Mouse (Mus musculus) embryonic facial prominence, embryonic 12.5 days (tissue): Measurements from ENCODE around the gene Cacng8. TPM values are rescaled to one million over a fixed set of nuclear protein-coding genes. Genes with fewer than 3 reads are reported as not detected.

Source experiments
- ATAC-seq: fragments of 200-750 bp; cut with Nextera tagmentation; 2 replicates; pipeline ENCODE4 v1.8.0; 2017; ENCODE audit not compliant: insufficient number of reproducible peaks, insufficient read depth, low FRiP score, low TSS enrichment
- H3K27ac ChIP-seq: fragments of 300-500 bp; sonication (generic); 2 replicates; pipeline ENCODE4 v1.5.1; 2016; ENCODE audit warnings: mild to moderate bottlenecking
- H3K27me3 ChIP-seq: fragments of 300-500 bp; sonication (generic); 2 replicates; pipeline ENCODE4 v1.6.1; 2016; ENCODE audit warnings: mild to moderate bottlenecking, moderate library complexity
- H3K36me3 ChIP-seq: fragments of 300-500 bp; sonication (generic); 2 replicates; pipeline ENCODE4 v1.6.1; 2016; ENCODE audit warnings: mild to moderate bottlenecking
- H3K4me1 ChIP-seq: fragments of 300-500 bp; sonication (generic); 2 replicates; pipeline ENCODE4 v1.6.1; 2016
- H3K4me2 ChIP-seq: fragments of 300-500 bp; sonication (generic); replicated peaks from 2 replicates; pipeline ENCODE4 v1.6.1; 2016; ENCODE audit warnings: mild to moderate bottlenecking, moderate library complexity
- H3K4me3 ChIP-seq: fragments of 300-500 bp; sonication (generic); 2 replicates; pipeline ENCODE4 v1.5.1; 2016; ENCODE audit warnings: mild to moderate bottlenecking
- H3K9ac ChIP-seq: fragments of 300-500 bp; sonication (generic); 2 replicates; pipeline ENCODE4 v1.6.1; 2016; ENCODE audit warnings: mild to moderate bottlenecking, moderate library complexity
- H3K9me3 ChIP-seq: fragments of 300-500 bp; sonication (generic); 2 replicates; pipeline ENCODE4 v1.6.1; 2016; ENCODE audit warnings: mild to moderate bottlenecking, moderate library complexity
- WGBS: fragments of 180-500 bp; shearing (Covaris S2); methylation state at CpG from one replicate; pipeline ENCODE4 v1.1.7; 2016; 5-methylcytosine and 5-hydroxymethylcytosine counted together
- polyA plus RNA-seq: library from polyadenylated mRNA; unstranded; fragments of >200 nt; fragmentation: Nextera tagmentation; extraction: Ambion mirVana; gene quantifications from 2 replicates; pipeline ENCODE4 v1.2.1, GENCODE M21; 2016

Gene Cacng8
- polyA plus RNA-seq, 1 experiment from 2014 or later = 7.3 TPM

GRCm38 (mm10) chr7:3415378-3415777, 24.9 kb downstream of the Cacng8 start:
- peak overlapping the region; percentile 44 for H3K4me3 ChIP-seq
- H3K4me2 ChIP-seq = peak overlapping the region; percentile 95
- H3K9me3 ChIP-seq = no peaks in the 10 kb centered on the region
- H3K36me3 ChIP-seq = no peaks in the 10 kb centered on the region
- H3K27me3 ChIP-seq = peaks cover 63% of the 10 kb centered on the region
- H3K4me1 ChIP-seq = 0 out of 2 replicates have a peak, but pooled peaks cover 10% of the 10 kb centered on the region
- no peak for ATAC-seq
- H3K9ac ChIP-seq = peak overlapping the region; percentile 52
- 0% methylated on average over 49 of the region's 60 CpGs for WGBS
- H3K27ac ChIP-seq = no peak overlapping the region

DNA sequence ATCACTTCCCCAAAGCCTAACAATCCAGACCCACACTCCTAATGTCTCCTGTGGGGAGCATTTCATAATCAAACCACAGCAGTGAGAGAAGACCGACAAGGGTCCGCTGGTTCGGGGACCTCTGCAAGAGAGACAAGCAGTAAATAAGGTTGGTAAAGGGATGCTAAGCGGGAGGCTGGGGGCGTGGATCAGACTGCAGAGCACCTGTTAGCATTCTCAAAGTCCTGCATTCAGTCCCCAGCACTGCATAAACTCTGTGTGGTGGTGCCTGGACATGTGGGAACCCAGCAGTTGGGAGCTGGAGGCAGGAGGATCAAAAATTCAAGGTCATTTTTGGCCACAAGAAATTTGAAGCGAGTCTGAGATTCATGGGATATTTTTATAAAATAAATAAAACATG, 29.5 kb downstream of the Cacng8 start:
- no peaks in the 10 kb centered on the region for H3K9me3 ChIP-seq
- no peak overlapping the region for H3K27ac ChIP-seq
- no peak for ATAC-seq
- H3K4me1 ChIP-seq = 0 out of 2 replicates have a peak, but pooled peaks cover 6% of the 10 kb centered on the region
- H3K27me3 ChIP-seq = peaks cover 61% of the 10 kb centered on the region
- H3K9ac ChIP-seq = no peak overlapping the region
- no peaks in the 10 kb centered on the region for H3K36me3 ChIP-seq
- H3K4me2 ChIP-seq = no peak overlapping the region
- 35% methylated on average over 6 of the region's 6 CpGs for WGBS
- no peak overlapping the region for H3K4me3 ChIP-seq

DNA sequence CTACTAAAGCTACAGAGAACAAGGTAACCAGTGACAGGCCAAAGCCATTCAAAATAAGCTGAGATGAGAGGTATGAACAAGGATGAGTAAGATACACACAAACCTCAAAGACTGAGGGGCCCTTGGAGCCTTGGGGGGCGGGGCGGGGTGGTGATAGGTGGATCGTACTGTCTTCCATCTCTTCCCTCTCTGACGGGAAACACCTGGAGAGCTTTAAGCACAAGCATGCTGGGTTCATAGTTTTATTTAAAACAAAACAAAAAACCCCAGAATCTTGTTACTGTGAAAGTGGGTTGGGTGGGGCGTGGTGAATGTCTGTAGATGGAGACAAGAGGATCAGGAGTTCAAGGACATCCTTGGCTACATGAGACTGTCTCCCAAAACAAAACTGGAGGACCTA, 30.0 kb downstream of the Cacng8 start:
- no peak for ATAC-seq
- H3K4me1 ChIP-seq = 0 out of 2 replicates have a peak, but pooled peaks cover 6% of the 10 kb centered on the region
- H3K9me3 ChIP-seq = no peaks in the 10 kb centered on the region
- no peak overlapping the region for H3K4me2 ChIP-seq
- H3K27ac ChIP-seq = no peak overlapping the region
- no peaks in the 10 kb centered on the region for H3K36me3 ChIP-seq
- H3K9ac ChIP-seq = no peak overlapping the region
- H3K4me3 ChIP-seq = no peak overlapping the region
- WGBS = 51% methylated on average over 5 of the region's 5 CpGs
- H3K27me3 ChIP-seq = peaks cover 61% of the 10 kb centered on the region

DNA sequence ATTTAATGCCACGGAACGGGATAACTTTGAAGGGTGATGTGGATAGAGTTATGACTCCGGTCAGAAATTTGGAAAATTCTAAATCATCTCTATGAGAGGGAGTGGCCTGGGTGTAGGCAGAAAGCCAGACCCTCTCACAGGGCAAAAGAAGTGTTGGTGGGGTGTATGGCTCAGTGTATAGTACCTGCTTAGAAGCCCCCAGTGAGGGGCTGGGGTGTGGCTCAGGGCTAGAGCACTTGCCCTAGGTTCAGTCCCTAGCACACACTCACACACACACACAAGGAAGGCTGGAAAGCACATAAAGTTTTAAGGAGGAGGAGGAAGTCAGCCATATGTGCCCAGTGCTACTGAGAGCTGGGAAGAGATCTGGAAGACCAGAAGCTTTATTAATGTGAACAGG, 30.8 kb downstream of the Cacng8 start:
- Histone ChIP-seq H3K4me3 (no peak overlapping the region), H3K9me3 (no peaks in the 10 kb centered on the region), H3K27ac (no peak overlapping the region), H3K4me1 (no peaks in the 10 kb centered on the region), H3K27me3 (peaks cover 57% of the 10 kb centered on the region), H3K9ac (no peak overlapping the region), H3K4me2 (no peak overlapping the region), H3K36me3 (no peaks in the 10 kb centered on the region)
- 70% methylated on average over 3 of the region's 3 CpGs for WGBS
- no peak for ATAC-seq

DNA sequence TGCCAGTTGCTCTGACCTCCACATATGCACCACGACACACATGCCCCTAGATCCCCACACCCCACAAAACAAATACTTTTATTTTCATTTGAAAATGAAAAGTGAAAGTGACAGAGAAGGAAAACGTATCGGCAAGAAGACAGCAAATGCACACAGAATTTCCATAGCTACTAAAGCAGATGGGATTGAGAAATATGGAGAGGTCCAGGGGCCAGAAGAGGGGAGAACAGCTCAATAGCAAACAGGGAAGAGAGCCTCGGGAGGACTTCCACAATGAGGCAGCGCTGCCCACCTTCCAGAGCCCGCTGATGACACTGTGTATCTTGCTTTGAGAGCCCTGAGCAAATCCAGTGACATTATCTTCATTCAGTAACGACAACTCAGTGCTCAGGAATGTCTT, 31.6 kb downstream of the Cacng8 start:
- Histone ChIP-seq H3K9ac (no peak overlapping the region), H3K27ac (no peak overlapping the region), H3K27me3 (peaks cover 50% of the 10 kb centered on the region), H3K9me3 (no peaks in the 10 kb centered on the region), H3K4me1 (no peaks in the 10 kb centered on the region), H3K4me2 (no peak overlapping the region), H3K36me3 (no peaks in the 10 kb centered on the region), H3K4me3 (no peak overlapping the region)
- WGBS = 52% methylated on average over 7 of the region's 7 CpGs
- no peak for ATAC-seq

DNA sequence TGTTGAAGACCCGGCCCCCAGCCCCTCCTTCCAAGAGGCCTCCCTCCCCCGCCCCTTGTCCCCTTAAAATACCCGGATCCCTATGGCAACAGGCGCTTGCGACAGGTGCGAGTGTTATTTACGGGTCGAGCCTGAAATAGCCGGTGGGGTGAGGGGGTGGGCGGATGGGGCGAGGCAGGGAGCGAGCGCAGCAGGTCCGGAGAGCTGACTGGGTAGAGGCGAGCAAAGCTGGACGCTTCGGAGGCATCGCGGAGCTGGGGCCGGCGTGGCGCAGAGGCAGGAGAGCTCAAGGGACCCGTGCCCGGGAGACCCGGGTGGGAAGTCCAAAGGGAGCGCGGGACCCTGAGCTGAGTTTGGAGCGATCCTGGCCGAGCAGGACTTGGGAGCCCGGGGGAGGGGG, 32.9 kb downstream of the Cacng8 start:
- peaks cover 46% of the 10 kb centered on the region for H3K27me3 ChIP-seq
- H3K4me2 ChIP-seq = peak overlapping the region; percentile 43
- ATAC-seq = peak; percentile 64; the same call in 1 of the 2 replicates
- no peaks in the 10 kb centered on the region for H3K9me3 ChIP-seq
- H3K36me3 ChIP-seq = no peaks in the 10 kb centered on the region
- no peak overlapping the region for H3K27ac ChIP-seq
- H3K9ac ChIP-seq = no peak overlapping the region
- H3K4me3 ChIP-seq = peak overlapping the region; percentile 14; the same call in 1 of the 2 replicates
- under 1% methylated on average over 30 of the region's 30 CpGs for WGBS
- no peaks in the 10 kb centered on the region for H3K4me1 ChIP-seq

DNA sequence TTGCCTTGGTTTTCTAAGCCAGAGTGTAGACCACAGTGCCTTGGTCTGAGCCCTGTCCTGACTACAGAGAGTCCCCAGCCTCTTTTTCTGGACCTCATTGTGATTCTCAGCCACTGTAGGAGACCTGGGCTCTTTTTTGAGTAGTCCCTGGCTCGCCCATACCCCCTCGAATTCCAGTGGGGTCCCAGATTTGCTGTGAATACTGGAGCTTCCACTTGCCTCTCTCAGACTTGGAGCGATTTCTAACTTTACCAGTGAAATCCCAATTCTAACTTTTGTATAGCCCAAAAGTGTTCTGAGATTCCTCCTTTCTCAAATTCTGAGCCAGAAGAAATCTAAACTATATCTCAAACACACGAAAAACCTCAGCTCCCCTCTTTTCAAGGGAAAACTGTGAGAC, 33.4 kb downstream of the Cacng8 start, which contains the start of gene Cacng6:
TSS of gene Cacng6 (plus strand) at position 301 of the 400 bp plus-strand sequence.
- Histone ChIP-seq H3K9me3 (no peaks in the 10 kb centered on the region), H3K27me3 (peaks cover 44% of the 10 kb centered on the region), H3K4me1 (no peaks in the 10 kb centered on the region), H3K9ac (no peak within 1 kb of the TSS), H3K4me2 (peak within 1 kb of the TSS; percentile 43), H3K27ac (no peak within 1 kb of the TSS), H3K36me3 (no peaks in the 10 kb centered on the region), H3K4me3 (peak within 1 kb of the TSS; percentile 14; the same call in 1 of the 2 replicates)
- WGBS = 33% methylated on average over 4 of the region's 4 CpGs
- no peak for ATAC-seq

DNA sequence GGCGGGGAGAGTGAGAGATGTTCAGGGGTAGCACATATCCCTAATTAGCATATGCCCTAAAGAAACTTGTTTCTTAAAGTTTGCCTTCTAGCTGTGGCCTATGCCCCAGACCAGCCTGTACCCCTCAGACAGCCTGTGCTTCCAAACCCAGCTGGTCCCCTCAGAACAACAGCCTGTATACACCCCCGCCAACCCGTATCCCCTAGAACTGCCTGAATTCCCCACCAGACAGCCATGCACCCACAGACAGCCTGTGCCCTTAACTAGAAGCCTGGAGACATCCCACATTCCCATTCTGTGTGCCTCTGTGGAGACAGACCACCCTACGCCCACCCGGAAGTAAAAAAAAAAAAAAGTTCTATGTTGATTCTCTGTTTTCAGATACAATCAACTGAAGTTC, 34.7 kb downstream of the Cacng8 start:
- Histone ChIP-seq H3K27ac (no peak overlapping the region), H3K9me3 (no peaks in the 10 kb centered on the region), H3K27me3 (peaks cover 44% of the 10 kb centered on the region), H3K4me3 (no peak overlapping the region), H3K36me3 (no peaks in the 10 kb centered on the region), H3K9ac (no peak overlapping the region), H3K4me1 (no peaks in the 10 kb centered on the region), H3K4me2 (no peak overlapping the region)
- ATAC-seq = no peak
- WGBS = 84% methylated on average over 5 of the region's 5 CpGs

DNA sequence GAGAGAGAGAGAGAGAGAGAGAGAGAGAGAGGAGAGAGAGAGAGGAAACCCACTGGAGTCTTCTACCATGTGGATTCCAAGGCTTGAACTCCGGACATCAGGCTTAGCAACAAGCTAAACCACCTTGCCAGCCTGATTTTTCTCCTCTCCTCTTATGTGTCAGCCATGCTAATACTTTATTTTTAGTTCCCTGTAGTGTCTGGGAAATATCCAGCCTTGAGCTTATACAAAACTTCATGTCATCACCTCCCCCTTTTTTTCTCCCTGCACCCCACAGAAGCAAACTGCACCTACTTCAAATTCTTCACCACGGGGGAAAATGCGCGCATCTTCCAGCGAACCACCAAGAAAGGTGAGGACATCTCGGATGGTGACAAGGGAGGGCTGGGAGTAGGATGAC, 39.7 kb downstream of the Cacng8 start:
- ATAC-seq = no peak

GRCm38 (mm10) chr7:3432066-3432465, 41.6 kb downstream of the Cacng8 start:
- Histone ChIP-seq H3K9ac (no peak overlapping the region), H3K4me1 (no peaks in the 10 kb centered on the region), H3K27me3 (0 out of 2 replicates have a peak, but pooled peaks cover 2% of the 10 kb centered on the region), H3K27ac (no peak overlapping the region), H3K36me3 (no peaks in the 10 kb centered on the region), H3K4me3 (no peak overlapping the region), H3K4me2 (no peak overlapping the region), H3K9me3 (no peaks in the 10 kb centered on the region)
- WGBS = 85% methylated on average over 1 of the region's 1 CpGs
- no peak for ATAC-seq

More for the DNA sequence above, 39.7 kb downstream of the Cacng8 start:
- no peaks in the 10 kb centered on the region for H3K4me1 ChIP-seq
- no peak overlapping the region for H3K4me2 ChIP-seq
- H3K9me3 ChIP-seq = no peaks in the 10 kb centered on the region
- no peaks in the 10 kb centered on the region for H3K36me3 ChIP-seq
- no peak overlapping the region for H3K9ac ChIP-seq
- WGBS = 73% methylated on average over 6 of the region's 6 CpGs
- H3K27me3 ChIP-seq = peaks cover 10% of the 10 kb centered on the region
- H3K27ac ChIP-seq = no peak overlapping the region
- H3K4me3 ChIP-seq = no peak overlapping the region

- Histone ChIP-seq H3K27ac (no peak overlapping the region), H3K4me1 (no peaks in the 10 kb centered on the region), H3K9ac (no peak overlapping the region), H3K4me2 (no peak overlapping the region), H3K4me3 (no peak overlapping the region), H3K9me3 (no peaks in the 10 kb centered on the region), H3K36me3 (no peaks in the 10 kb centered on the region), H3K27me3 (no peaks in the 10 kb centered on the region)
- no peak for ATAC-seq
- 72% methylated on average over 5 of the region's 5 CpGs for WGBS
These were observed 47.5 kb downstream of the Cacng8 start for GRCm38 (mm10) chr7:3437941-3438340.

DNA sequence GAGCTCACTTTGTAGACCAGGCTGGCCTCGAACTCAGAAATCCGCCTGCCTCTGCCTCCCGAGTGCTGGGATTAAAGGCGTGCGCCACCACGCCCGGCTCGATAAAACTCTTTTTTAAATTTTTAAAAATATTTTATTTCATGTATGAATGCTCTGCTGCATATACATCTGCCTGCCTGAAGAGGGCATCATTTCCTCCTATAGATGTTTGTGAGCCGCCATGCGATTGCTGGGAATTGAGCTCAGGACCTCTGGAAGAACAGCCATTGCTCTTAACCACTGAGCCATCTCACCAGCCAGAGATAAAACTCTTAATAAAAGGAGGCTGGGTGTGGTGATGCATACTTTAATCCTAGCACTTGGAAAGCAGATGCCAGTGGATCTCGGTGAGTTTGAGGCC, 49.5 kb downstream of the Cacng8 start:
- Histone ChIP-seq H3K27me3 (no peaks in the 10 kb centered on the region), H3K4me3 (no peak overlapping the region), H3K4me2 (no peak overlapping the region), H3K27ac (no peak overlapping the region), H3K4me1 (no peaks in the 10 kb centered on the region), H3K9me3 (no peaks in the 10 kb centered on the region), H3K9ac (no peak overlapping the region), H3K36me3 (no peaks in the 10 kb centered on the region)
- WGBS = 89% methylated on average over 11 of the region's 11 CpGs
- no peak for ATAC-seq

- H3K4me1 ChIP-seq = no peaks in the 10 kb centered on the region
- H3K27me3 ChIP-seq = no peaks in the 10 kb centered on the region
- H3K9me3 ChIP-seq = no peaks in the 10 kb centered on the region
- no peaks in the 10 kb centered on the region for H3K36me3 ChIP-seq
- 71% methylated on average over 8 of the region's 8 CpGs for WGBS
- no peak overlapping the region for H3K4me2 ChIP-seq
- H3K27ac ChIP-seq = no peak overlapping the region
- no peak for ATAC-seq
- no peak overlapping the region for H3K9ac ChIP-seq
- no peak overlapping the region for H3K4me3 ChIP-seq
These were observed 50.0 kb downstream of the Cacng8 start for GRCm38 (mm10) chr7:3440526-3440925.
